Mouse (Mus musculus) intestine, embryonic 14.5 days (tissue): Measurements from ENCODE around the gene Ngly1. TPM values are rescaled to one million over a fixed set of nuclear protein-coding genes. Genes with fewer than 3 reads are reported as not detected.

Source experiments
- ATAC-seq: fragments of 200-750 bp; cut with Nextera tagmentation; replicated peaks from 2 replicates; pipeline ENCODE4 v1.8.0; 2017; ENCODE audit warnings: low read depth, moderate number of reproducible peaks, moderate TSS enrichment, moderate library complexity; ENCODE audit not compliant: low FRiP score, low TSS enrichment
- DNase-seq: peaks from one replicate; pipeline ENCODE4 v3.0.0-alpha.2; 2018; ENCODE audit warnings: low spot score
- H3K27ac ChIP-seq: fragments of 300-500 bp; sonication (generic); 2 replicates; pipeline ENCODE4 v1.5.1; 2014; ENCODE audit warnings: low read depth, mild to moderate bottlenecking, control low read depth
- H3K27me3 ChIP-seq: fragments of 300-500 bp; sonication (generic); replicated peaks from 2 replicates; pipeline ENCODE4 v1.6.1; 2014; ENCODE audit warnings: low read length, control low read depth; ENCODE audit not compliant: control insufficient read depth, insufficient read depth
- H3K36me3 ChIP-seq: fragments of 300-500 bp; sonication (generic); 2 replicates; pipeline ENCODE4 v1.6.1; 2014; ENCODE audit warnings: low read length, control low read depth; ENCODE audit not compliant: control insufficient read depth, insufficient read depth
- H3K4me1 ChIP-seq: fragments of 300-500 bp; sonication (generic); replicated peaks from 2 replicates; pipeline ENCODE4 v1.6.1; 2014; ENCODE audit warnings: low read length, control low read depth, mixed read lengths; ENCODE audit not compliant: control insufficient read depth, insufficient read depth
- H3K4me2 ChIP-seq: fragments of 300-500 bp; sonication (generic); 2 replicates; pipeline ENCODE4 v1.6.1; 2014; ENCODE audit warnings: low read length
- H3K4me3 ChIP-seq: fragments of 300-500 bp; sonication (generic); 2 replicates; pipeline ENCODE4 v1.5.1; 2014; ENCODE audit warnings: low read depth, low read length, control low read depth, mixed read lengths
- H3K9ac ChIP-seq: fragments of 300-500 bp; sonication (generic); 2 replicates; pipeline ENCODE4 v1.6.1; 2014; ENCODE audit warnings: mild to moderate bottlenecking, low read length
- H3K9me3 ChIP-seq: fragments of 300-500 bp; sonication (generic); 2 replicates; pipeline ENCODE4 v1.6.1; 2016; ENCODE audit warnings: low read length, control low read depth; ENCODE audit not compliant: control insufficient read depth
- WGBS: fragments of 180-500 bp; shearing (Covaris S2); extraction: QIAGEN DNeasy Blood & Tissue Kit; methylation state at CpG from one replicate; pipeline ENCODE4 v1.1.7; 2014; 5-methylcytosine and 5-hydroxymethylcytosine counted together
- polyA plus RNA-seq: library from polyadenylated mRNA; unstranded; fragments of >200 nt; fragmentation: Nextera tagmentation; extraction: Ambion mirVana; gene quantifications from 2 replicates; pipeline ENCODE4 v1.2.1, GENCODE M21; 2014

The Ngly1 gene
- polyA plus RNA-seq, 1 experiment from 2014 or later, result 35.7 TPM

DNA sequence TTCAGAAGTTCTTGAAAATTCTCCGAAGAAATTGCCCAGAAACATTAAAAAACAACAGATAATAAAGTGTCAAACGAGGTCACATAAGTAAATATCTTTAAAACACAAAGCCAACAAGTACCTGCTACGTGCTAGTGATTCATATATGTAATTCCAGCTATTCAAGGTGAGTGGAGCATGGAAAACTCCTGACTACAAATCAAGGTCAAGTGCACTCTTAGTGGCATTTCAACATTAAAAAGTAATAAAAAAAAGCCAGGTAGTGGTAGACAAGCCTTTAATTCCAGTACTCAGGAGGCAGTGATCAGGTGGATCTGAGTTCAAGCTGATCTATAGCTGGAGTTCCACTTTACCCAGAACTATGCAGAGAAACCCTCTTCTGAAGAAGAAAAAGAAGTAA lies 945 bp upstream of the Ngly1 start:
- DNase-seq (no peak), ATAC-seq (no peak)
- Histone ChIP-seq H3K4me1 (peaks cover 14% of the 10 kb centered on the region; the same call in 1 of the 2 replicates), H3K9me3 (no peaks in the 10 kb centered on the region), H3K4me3 (0 out of 2 replicates have a peak overlapping the region, but pooled peaks have one; percentile 75), H3K36me3 (no peaks in the 10 kb centered on the region), H3K27ac (no peak overlapping the region), H3K9ac (no peak overlapping the region), H3K27me3 (no peaks in the 10 kb centered on the region), H3K4me2 (no peak overlapping the region; the same call in 1 of the 2 replicates)
- WGBS, result 77% methylated on average over 3 of the region's 3 CpGs

DNA sequence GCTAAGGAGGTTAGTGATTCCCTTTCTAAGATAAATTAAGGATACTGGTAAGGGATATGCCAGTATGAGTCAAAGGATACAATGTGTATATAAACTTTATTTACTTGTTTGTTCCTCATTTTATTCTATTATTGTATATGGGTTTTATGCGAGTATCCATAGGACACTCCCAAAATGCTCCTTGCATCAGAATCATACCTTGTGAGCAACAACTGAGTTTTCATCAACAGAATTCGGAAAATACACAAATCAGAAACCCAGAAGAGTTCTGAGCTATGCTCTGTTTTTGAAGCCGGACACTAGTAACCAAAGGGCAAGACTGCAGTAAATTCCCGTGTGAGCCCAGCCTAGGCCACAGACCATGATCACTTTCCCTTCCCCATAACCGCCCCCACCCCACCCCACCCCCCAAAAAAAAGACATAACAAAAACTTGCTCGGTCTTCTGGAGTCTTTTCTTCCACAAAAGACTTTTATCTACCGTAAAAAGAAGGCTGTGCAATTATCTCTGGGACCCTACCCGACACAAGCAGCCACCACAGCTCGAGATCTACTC lies 400 bp upstream of the Ngly1 start:
- no peaks in the 10 kb centered on the region for H3K36me3 ChIP-seq
- DNase-seq (no peak), ATAC-seq (peak; percentile 11; the same call in 1 of the 2 replicates)
- no peaks in the 10 kb centered on the region for H3K27me3 ChIP-seq
- H3K9me3 ChIP-seq, result no peaks in the 10 kb centered on the region
- H3K4me3 ChIP-seq, result peak overlapping the region; percentile 75
- 15% methylated on average over 9 of the region's 9 CpGs for WGBS
- peaks cover 14% of the 10 kb centered on the region; the same call in 1 of the 2 replicates for H3K4me1 ChIP-seq
- H3K9ac ChIP-seq, result peak overlapping the region; percentile 96
- H3K27ac ChIP-seq, result no peak overlapping the region
- peak overlapping the region; percentile 89 for H3K4me2 ChIP-seq

DNA sequence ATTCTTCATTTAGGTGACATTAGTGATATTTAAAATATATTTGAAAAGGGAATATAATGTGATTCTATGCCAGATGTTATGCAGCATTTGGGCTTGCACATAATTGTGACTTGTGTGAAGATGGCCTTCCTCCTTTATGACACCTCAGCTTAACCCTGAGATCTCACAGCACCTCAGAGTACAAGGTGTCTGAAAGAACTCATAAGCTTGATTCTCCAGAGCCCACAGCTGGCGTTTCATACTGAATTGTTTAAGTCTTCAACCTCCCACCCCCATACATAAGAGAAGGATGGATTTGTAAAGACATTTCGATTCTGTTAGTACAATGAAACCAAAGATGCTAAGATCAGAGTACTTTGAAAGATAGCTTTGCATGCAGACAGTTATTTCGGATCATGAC lies 1.0 kb downstream of the Ngly1 start:
- Histone ChIP-seq H3K9me3 (no peaks in the 10 kb centered on the region), H3K27me3 (no peaks in the 10 kb centered on the region), H3K4me2 (peak overlapping the region; percentile 89), H3K4me1 (peaks cover 10% of the 10 kb centered on the region; the same call in 1 of the 2 replicates), H3K9ac (peak overlapping the region; percentile 96), H3K36me3 (no peaks in the 10 kb centered on the region; the same call in 1 of the 2 replicates), H3K27ac (no peak overlapping the region), H3K4me3 (peak overlapping the region; percentile 75)
- WGBS, result 64% methylated on average over 3 of the region's 3 CpGs
- ATAC-seq, result no peak
- DNase-seq, result no peak

DNA sequence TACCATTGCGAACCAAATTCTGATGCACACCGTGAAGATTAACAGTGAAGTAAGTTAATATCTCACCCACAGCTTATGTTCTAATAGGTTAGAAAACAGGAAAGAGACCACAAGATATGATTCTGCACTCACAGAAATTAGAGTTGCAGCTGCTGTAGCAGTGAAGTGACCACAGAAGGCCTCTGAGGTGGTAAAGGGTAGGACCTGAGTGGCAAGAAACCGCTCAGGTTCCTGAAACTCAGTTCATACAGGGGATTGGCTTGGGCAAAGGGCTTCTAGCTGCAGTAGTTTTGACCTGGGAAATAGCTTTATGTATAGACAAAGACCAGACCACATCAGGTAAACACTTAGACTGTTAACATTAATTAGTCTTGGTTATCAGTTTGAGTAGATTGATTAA lies 6.7 kb downstream of the Ngly1 start:
- ATAC-seq (no peak), DNase-seq (no peak)
- H3K4me2 ChIP-seq, result no peak overlapping the region
- H3K4me3 ChIP-seq, result no peak overlapping the region
- no peaks in the 10 kb centered on the region for H3K9me3 ChIP-seq
- H3K27ac ChIP-seq, result no peak overlapping the region
- WGBS, result 86% methylated on average over 3 of the region's 3 CpGs
- H3K9ac ChIP-seq, result no peak overlapping the region
- H3K27me3 ChIP-seq, result no peaks in the 10 kb centered on the region
- no peaks in the 10 kb centered on the region for H3K4me1 ChIP-seq
- H3K36me3 ChIP-seq, result peaks cover 34% of the 10 kb centered on the region

DNA sequence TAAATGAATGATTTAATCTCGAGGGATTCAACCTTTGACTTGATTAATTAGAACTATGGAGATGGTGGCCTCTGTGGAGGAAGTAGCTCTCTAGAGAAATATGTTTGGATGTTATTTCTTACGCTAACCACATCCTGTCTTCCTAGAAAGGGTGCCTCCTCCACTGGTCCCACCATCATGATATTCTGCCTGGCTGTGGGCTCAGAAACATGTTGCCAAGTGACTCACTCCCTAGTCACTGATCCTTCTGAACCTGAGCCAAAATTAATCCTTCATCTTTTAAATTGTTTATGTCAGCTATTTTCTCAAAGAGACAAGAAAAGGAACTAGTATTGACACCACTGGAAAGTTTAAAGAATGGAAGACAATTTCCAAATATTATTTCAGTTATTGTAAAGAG lies 7.1 kb downstream of the Ngly1 start:
- Histone ChIP-seq H3K27ac (no peak overlapping the region), H3K9ac (no peak overlapping the region), H3K4me1 (no peaks in the 10 kb centered on the region), H3K27me3 (no peaks in the 10 kb centered on the region), H3K36me3 (peaks cover 36% of the 10 kb centered on the region), H3K4me2 (no peak overlapping the region), H3K4me3 (no peak overlapping the region), H3K9me3 (no peaks in the 10 kb centered on the region)
- no peak for ATAC-seq
- WGBS, result 58% methylated on average over 2 of the region's 2 CpGs
- DNase-seq, result no peak

DNA sequence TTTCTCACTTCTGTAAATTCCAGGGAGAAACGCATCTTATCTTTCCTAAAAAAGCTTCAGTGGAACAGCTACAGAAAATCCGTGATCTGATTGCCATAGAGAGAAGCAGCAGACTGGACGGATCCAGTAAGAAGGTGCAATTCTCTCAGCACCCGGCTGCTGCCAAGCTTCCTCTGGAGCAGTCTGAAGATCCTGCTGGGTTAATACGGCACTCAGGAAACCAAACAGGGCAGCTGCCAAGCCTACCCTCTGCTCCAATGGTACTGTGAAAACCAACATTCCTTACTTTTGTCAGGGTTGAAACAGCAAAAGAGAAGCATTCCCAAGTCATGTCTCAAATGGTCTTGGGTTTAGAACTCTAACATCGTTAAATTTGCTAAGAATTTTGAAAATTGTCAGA lies 11.5 kb downstream of the Ngly1 start:
- Histone ChIP-seq H3K36me3 (peaks cover 42% of the 10 kb centered on the region), H3K4me1 (no peaks in the 10 kb centered on the region), H3K9me3 (no peaks in the 10 kb centered on the region), H3K27me3 (no peaks in the 10 kb centered on the region), H3K4me3 (no peak overlapping the region), H3K27ac (no peak overlapping the region), H3K9ac (no peak overlapping the region), H3K4me2 (no peak overlapping the region)
- 84% methylated on average over 6 of the region's 6 CpGs for WGBS
- ATAC-seq, result no peak
- no peak for DNase-seq

DNA sequence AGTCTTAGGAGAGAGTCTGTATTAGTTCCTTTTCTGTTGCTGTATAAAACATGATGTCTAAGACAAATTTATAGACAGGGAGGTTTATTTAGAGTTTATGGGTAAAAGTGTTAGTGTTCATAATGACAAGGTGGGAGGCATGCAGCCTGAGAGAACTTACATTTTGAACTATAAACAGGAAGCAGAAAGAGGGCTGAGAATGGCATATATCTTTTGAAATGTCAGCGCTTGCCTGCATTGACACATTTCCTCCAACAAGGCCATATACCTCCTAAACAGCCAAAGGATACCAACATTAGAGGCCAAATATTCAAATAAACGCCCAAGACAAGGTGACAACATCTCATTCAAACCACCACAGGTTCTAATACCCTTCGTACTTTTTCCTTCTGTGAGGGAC lies 12.8 kb downstream of the Ngly1 start:
- DNase-seq (no peak), ATAC-seq (no peak)
- no peak overlapping the region for H3K4me2 ChIP-seq
- no peaks in the 10 kb centered on the region for H3K9me3 ChIP-seq
- no peak overlapping the region for H3K9ac ChIP-seq
- H3K27me3 ChIP-seq, result no peaks in the 10 kb centered on the region
- H3K4me1 ChIP-seq, result no peaks in the 10 kb centered on the region
- no peak overlapping the region for H3K27ac ChIP-seq
- no peak overlapping the region for H3K4me3 ChIP-seq
- peaks cover 29% of the 10 kb centered on the region; the same call in 1 of the 2 replicates for H3K36me3 ChIP-seq
- 84% methylated on average over 3 of the region's 3 CpGs for WGBS

DNA sequence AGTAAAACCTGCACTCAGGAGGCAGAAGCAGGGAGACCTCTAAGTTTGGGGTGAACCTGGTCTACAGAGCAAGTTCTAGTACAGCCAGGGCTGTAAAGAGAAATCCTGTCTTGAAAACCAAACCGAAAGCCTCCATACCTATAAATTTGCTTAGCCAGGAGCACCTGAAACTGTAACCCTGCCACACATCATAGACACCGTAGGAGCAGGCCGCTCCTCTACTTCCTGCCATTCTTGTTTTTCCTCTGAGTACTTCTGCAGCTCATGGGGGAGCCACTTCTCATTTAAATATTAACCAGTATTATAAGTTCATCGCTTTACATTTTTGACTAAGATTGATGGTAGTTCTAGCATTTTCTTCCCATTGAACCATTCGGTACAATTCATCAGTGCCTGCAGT lies 17.9 kb downstream of the Ngly1 start:
- WGBS, result 86% methylated on average over 5 of the region's 5 CpGs
- no peak overlapping the region for H3K4me2 ChIP-seq
- peaks cover 10% of the 10 kb centered on the region; the same call in 1 of the 2 replicates for H3K36me3 ChIP-seq
- no peak overlapping the region for H3K9ac ChIP-seq
- no peaks in the 10 kb centered on the region for H3K4me1 ChIP-seq
- no peaks in the 10 kb centered on the region for H3K27me3 ChIP-seq
- no peaks in the 10 kb centered on the region for H3K9me3 ChIP-seq
- DNase-seq, result no peak
- ATAC-seq, result no peak
- H3K4me3 ChIP-seq, result no peak overlapping the region
- no peak overlapping the region for H3K27ac ChIP-seq

DNA sequence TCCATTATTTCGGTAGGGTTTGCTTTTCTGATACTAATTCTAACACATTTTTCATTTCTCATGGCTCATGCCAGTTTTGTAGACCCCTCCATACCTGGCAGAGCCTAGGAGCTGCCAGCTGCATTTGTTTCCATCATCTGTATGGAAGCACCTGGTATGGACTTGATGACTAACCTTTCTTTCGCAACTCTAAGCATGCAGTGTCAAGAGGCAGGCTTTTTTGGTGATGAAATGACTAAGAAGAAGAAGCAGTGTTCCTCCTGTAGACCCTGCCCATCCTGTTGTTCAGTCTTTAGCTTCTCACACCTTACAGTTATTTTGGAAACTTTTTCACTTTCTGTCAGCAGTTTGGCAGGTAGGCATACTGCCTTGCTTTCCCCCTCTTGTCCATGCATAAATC lies 20.7 kb downstream of the Ngly1 start:
- no peak for DNase-seq

More for the DNA sequence above, 20.7 kb downstream of the Ngly1 start:
- H3K4me3 ChIP-seq, result no peak overlapping the region
- H3K9ac ChIP-seq, result no peak overlapping the region
- no peaks in the 10 kb centered on the region for H3K9me3 ChIP-seq
- H3K4me1 ChIP-seq, result no peaks in the 10 kb centered on the region
- H3K4me2 ChIP-seq, result no peak overlapping the region
- 94% methylated on average over 2 of the region's 2 CpGs for WGBS
- no peak for ATAC-seq
- H3K27me3 ChIP-seq, result no peaks in the 10 kb centered on the region
- no peak overlapping the region for H3K27ac ChIP-seq
- peaks cover 14% of the 10 kb centered on the region for H3K36me3 ChIP-seq
